Mouse (Mus musculus): ENCODE data around the gene Fto. TPM values are rescaled to one million over a fixed set of nuclear protein-coding genes. Genes with fewer than 3 reads are reported as not detected.

Fto gene
- polyA plus RNA-seq, 2 experiments = 10.0 to 15.6 TPM

GRCm38 (mm10) chr8:91577605-91578004, 264.3 kb downstream of the Fto start:
- no peaks in the 10 kb centered on the region for H3K36me3 ChIP-seq (replicated peaks; ENCODE audit: control insufficient read depth, insufficient read depth, low read depth)
- no peak overlapping the region for H3K4me2 ChIP-seq (ENCODE audit: low read depth)
- DNase-seq (ENCODE audit: low read depth in 3 of 3, low spot score in 3 of 3) (no peak), ATAC-seq (ENCODE audit: insufficient read depth) (no peak)
- no peak overlapping the region for H3K9ac ChIP-seq (replicated peaks)
- H3K4me3 ChIP-seq (ENCODE audit: insufficient read depth in 1 of 2, low read depth in 2 of 2, low read length in 2 of 2) = no peak overlapping the region
- H3K4me1 ChIP-seq (replicated peaks; ENCODE audit: control insufficient read depth in 2 of 2, insufficient read depth in 2 of 2, low read length in 1 of 2) = no peaks in the 10 kb centered on the region
- TF ChIP-seq EP300 (IDR thresholded peaks at IDR 0.05; ENCODE audit: low read depth) = no peak
- no peak for TF ChIP-seq CTCF (IDR thresholded peaks at IDR 0.05; ENCODE audit: low read depth)
- H3K27me3 ChIP-seq (ENCODE audit: control insufficient read depth, insufficient read depth, low read length) = no peaks in the 10 kb centered on the region
- no peak overlapping the region for H3K27ac ChIP-seq
- WGBS (ENCODE audit: insufficient replicate concordance) = 53% methylated on average over 3 of the region's 3 CpGs
- H3K9me3 ChIP-seq (ENCODE audit: control insufficient read depth, low read length) = no peaks in the 10 kb centered on the region

DNA sequence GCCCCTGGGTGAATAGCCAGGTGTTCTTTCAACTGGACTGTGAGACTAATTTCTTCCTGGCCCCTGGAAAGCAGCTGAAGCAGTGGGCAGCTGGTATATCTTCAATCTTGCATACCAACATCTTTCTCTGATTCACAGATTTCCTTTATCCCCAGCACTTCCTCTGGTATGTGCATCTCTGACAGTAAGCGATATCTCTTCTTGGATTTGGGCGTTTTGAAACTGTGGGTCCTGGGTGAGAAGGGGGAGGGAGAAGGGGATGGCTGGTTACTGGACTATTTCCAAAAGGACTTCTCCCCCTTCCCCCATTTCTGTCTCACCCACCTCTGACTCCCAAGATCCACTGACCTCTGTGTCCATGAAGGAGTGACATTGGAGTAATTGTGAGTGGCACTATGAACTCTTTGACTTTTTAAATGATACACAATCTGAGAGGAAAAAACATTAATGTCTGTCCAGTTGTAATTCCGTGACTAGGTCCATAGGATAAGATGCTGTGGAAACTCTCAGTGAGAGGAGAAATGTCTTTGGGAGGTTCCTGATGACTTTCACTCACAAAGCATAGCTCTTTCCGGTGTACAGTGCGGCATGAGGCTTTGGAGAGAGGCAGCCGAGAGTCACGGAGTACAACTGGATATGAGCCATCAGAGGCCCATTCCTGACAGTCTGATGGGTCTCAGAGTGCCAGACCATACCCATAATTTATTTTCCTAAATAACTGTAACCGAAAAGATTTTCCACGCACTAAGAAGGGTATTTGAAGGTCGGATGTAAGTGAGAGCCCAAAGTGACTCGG, 271.5 kb downstream of the Fto start:
- Histone ChIP-seq H3K27ac (no peak overlapping the region), H3K4me1 (replicated peaks; ENCODE audit: control insufficient read depth in 2 of 2, insufficient read depth in 2 of 2, low read length in 1 of 2) (no peaks in the 10 kb centered on the region), H3K9ac (replicated peaks) (no peak overlapping the region), H3K4me2 (ENCODE audit: low read depth) (no peak overlapping the region), H3K27me3 (ENCODE audit: control insufficient read depth, insufficient read depth, low read length) (no peaks in the 10 kb centered on the region), H3K4me3 (ENCODE audit: insufficient read depth in 1 of 2, low read depth in 2 of 2, low read length in 2 of 2) (no peak overlapping the region), H3K9me3 (ENCODE audit: control insufficient read depth, low read length) (no peaks in the 10 kb centered on the region), H3K36me3 (replicated peaks; ENCODE audit: control insufficient read depth, insufficient read depth, low read depth) (no peaks in the 10 kb centered on the region)
- ATAC-seq (ENCODE audit: insufficient read depth) (no peak), DNase-seq (ENCODE audit: low read depth in 3 of 3, low spot score in 3 of 3) (no peak)
- 66% methylated on average over 11 of the region's 11 CpGs for WGBS (ENCODE audit: insufficient replicate concordance)
- TF ChIP-seq CTCF (IDR thresholded peaks at IDR 0.05; ENCODE audit: low read depth) (no peak), EP300 (IDR thresholded peaks at IDR 0.05; ENCODE audit: low read depth) (no peak)

DNA sequence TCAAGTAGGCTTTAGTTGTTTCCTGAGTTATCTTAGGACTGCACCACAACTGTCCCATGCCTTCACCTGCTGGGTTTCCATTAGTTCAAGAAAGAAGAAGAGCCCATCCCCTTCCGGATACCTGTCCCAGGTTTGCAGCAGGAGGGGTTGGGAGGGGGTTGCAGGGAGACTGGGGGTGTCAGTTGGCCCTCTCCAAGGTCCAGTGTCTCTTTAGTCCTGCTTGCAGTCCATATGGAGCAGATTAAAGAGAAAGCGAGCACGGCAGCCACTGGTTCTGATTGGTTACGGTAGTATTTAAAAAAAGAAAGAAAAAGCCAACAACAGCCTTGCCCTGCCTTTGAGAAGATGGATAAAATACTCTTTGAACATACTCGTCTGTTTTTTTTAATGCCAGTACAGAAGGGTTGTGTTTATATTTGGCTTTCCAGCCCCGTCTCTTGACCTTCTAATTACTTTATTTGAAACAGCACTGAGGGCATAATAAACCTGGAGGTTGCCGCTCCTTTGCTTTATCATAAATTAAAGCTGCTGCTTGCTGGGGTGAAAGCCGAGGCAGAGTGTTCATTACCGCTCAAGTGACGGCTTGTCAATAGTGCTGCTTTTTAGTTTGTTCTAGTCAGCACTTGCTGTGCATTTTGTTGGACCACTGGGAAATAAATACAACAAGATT, 279.2 kb downstream of the Fto start:
- WGBS (ENCODE audit: insufficient replicate concordance) = 66% methylated on average over 10 of the region's 10 CpGs
- no peak for ATAC-seq (ENCODE audit: insufficient read depth)
- H3K27me3 ChIP-seq (ENCODE audit: control insufficient read depth, insufficient read depth, low read length) = no peaks in the 10 kb centered on the region

GRCm38 (mm10) chr8:91593202-91593781, 280.0 kb downstream of the Fto start:
- ATAC-seq (ENCODE audit: insufficient read depth) = no peak
- Histone ChIP-seq H3K4me2 (ENCODE audit: low read depth) (no peak overlapping the region), H3K9ac (replicated peaks) (no peak overlapping the region), H3K9me3 (ENCODE audit: control insufficient read depth, low read length) (no peaks in the 10 kb centered on the region), H3K36me3 (replicated peaks; ENCODE audit: control insufficient read depth, insufficient read depth, low read depth) (no peaks in the 10 kb centered on the region), H3K4me3 (ENCODE audit: insufficient read depth in 1 of 2, low read depth in 2 of 2, low read length in 2 of 2) (no peak overlapping the region), H3K27ac (no peak overlapping the region), H3K27me3 (ENCODE audit: control insufficient read depth, insufficient read depth, low read length) (no peaks in the 10 kb centered on the region), H3K4me1 (replicated peaks; ENCODE audit: control insufficient read depth in 2 of 2, insufficient read depth in 2 of 2, low read length in 1 of 2) (no peaks in the 10 kb centered on the region)
- no peak for DNase-seq (ENCODE audit: low read depth in 3 of 3, low spot score in 3 of 3)
- TF ChIP-seq CTCF (IDR thresholded peaks at IDR 0.05; ENCODE audit: low read depth) = no peak
- no peak for TF ChIP-seq EP300 (IDR thresholded peaks at IDR 0.05; ENCODE audit: low read depth)
- 69% methylated on average over 12 of the region's 12 CpGs for WGBS (ENCODE audit: insufficient replicate concordance)

More for the DNA sequence above, 279.2 kb downstream of the Fto start:
- H3K4me3 ChIP-seq (ENCODE audit: insufficient read depth in 1 of 2, low read depth in 2 of 2, low read length in 2 of 2) = no peak overlapping the region
- H3K9me3 ChIP-seq (ENCODE audit: control insufficient read depth, low read length) = no peaks in the 10 kb centered on the region
- H3K36me3 ChIP-seq (replicated peaks; ENCODE audit: control insufficient read depth, insufficient read depth, low read depth) = no peaks in the 10 kb centered on the region
- no peak overlapping the region for H3K4me2 ChIP-seq (ENCODE audit: low read depth)
- DNase-seq (ENCODE audit: low read depth in 3 of 3, low spot score in 3 of 3) = no peak
- no peak for TF ChIP-seq EP300 (IDR thresholded peaks at IDR 0.05; ENCODE audit: low read depth)
- no peak for TF ChIP-seq CTCF (IDR thresholded peaks at IDR 0.05; ENCODE audit: low read depth)
- no peaks in the 10 kb centered on the region for H3K4me1 ChIP-seq (replicated peaks; ENCODE audit: control insufficient read depth in 2 of 2, insufficient read depth in 2 of 2, low read length in 1 of 2)
- H3K27ac ChIP-seq = no peak overlapping the region
- no peak overlapping the region for H3K9ac ChIP-seq (replicated peaks)

DNA sequence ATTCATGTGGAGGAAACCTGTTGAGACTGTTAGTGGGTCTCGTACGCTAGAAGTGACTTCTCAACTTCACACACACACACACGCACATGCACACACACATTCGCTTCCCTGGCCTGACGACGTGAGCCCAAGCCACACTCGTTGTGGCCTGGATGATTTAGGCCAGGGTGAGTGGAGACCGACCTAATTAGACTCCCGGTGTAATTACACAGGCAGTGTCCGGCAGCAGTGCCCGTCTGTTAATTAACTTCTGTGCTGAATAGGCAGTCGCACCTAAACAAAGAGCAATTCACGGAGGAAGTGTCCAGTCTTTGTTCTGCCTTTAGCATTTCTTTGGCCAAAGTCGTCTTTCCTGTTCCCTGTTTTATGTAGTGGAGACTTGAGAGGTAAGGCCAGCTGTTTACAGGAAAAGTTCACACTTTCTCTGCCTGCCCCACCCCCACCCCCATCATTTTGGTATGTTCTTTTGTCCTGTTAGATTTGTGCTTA, 286.1 kb downstream of the Fto start:
- no peak for TF ChIP-seq CTCF (IDR thresholded peaks at IDR 0.05; ENCODE audit: low read depth)
- no peak for TF ChIP-seq EP300 (IDR thresholded peaks at IDR 0.05; ENCODE audit: low read depth)
- Histone ChIP-seq H3K27me3 (ENCODE audit: control insufficient read depth, insufficient read depth, low read length) (no peaks in the 10 kb centered on the region), H3K4me2 (ENCODE audit: low read depth) (no peak overlapping the region), H3K4me3 (ENCODE audit: insufficient read depth in 1 of 2, low read depth in 2 of 2, low read length in 2 of 2) (no peak overlapping the region), H3K4me1 (replicated peaks; ENCODE audit: control insufficient read depth in 2 of 2, insufficient read depth in 2 of 2, low read length in 1 of 2) (no peaks in the 10 kb centered on the region), H3K36me3 (replicated peaks; ENCODE audit: control insufficient read depth, insufficient read depth, low read depth) (no peaks in the 10 kb centered on the region), H3K9me3 (ENCODE audit: control insufficient read depth, low read length) (no peaks in the 10 kb centered on the region), H3K27ac (no peak overlapping the region), H3K9ac (replicated peaks) (no peak overlapping the region)
- ATAC-seq (ENCODE audit: insufficient read depth) (no peak), DNase-seq (ENCODE audit: low read depth in 3 of 3, low spot score in 3 of 3) (no peak)
- WGBS (ENCODE audit: insufficient replicate concordance) = 69% methylated on average over 14 of the region's 14 CpGs

Data from liver, embryonic 14.5 days (tissue).